Mouse (Mus musculus) ES-Bruce4 (cell line): Measurements from ENCODE around the gene Dab2ip. TPM values are rescaled to one million over a fixed set of nuclear protein-coding genes. Genes with fewer than 3 reads are reported as not detected.

ENCODE experiments used
- H3K27ac ChIP-seq: 2 replicates; pipeline ENCODE4 v1.5.1; 2012; ENCODE audit warnings: low read length, inconsistent platforms; ENCODE audit not compliant: insufficient read depth
- H3K27me3 ChIP-seq: 2 replicates; pipeline ENCODE4 v1.6.1; 2012; ENCODE audit warnings: mild to moderate bottlenecking, low read length, inconsistent platforms; ENCODE audit not compliant: control insufficient read depth, poor library complexity, insufficient read depth, severe bottlenecking
- H3K36me3 ChIP-seq: 2 replicates; pipeline ENCODE4 v1.6.1; 2012; ENCODE audit warnings: inconsistent platforms, mild to moderate bottlenecking, low read length, moderate library complexity; ENCODE audit not compliant: control insufficient read depth, poor library complexity, insufficient read depth, severe bottlenecking
- H3K4me1 ChIP-seq: one replicate; pipeline ENCODE4 v1.8.1; 2011; ENCODE audit warnings: low read length; ENCODE audit not compliant: control insufficient read depth, insufficient read depth
- H3K4me3 ChIP-seq: 2 replicates; pipeline ENCODE4 v1.5.1; 2011; ENCODE audit warnings: low read depth, mild to moderate bottlenecking, low read length
- H3K9ac ChIP-seq: 2 replicates; pipeline ENCODE4 v1.6.1; 2012; ENCODE audit warnings: low read depth, mild to moderate bottlenecking, inconsistent platforms; ENCODE audit not compliant: poor library complexity, severe bottlenecking
- H3K9me3 ChIP-seq: replicated peaks from 2 replicates; pipeline ENCODE4 v1.6.1; 2012; ENCODE audit warnings: mild to moderate bottlenecking, low read length, inconsistent platforms; ENCODE audit not compliant: control insufficient read depth, poor library complexity, insufficient read depth, severe bottlenecking
- CTCF ChIP-seq: IDR thresholded peaks from one replicate; pipeline ENCODE4 v1.8.1; 2011; ENCODE audit warnings: low read depth, low read length
- EP300 ChIP-seq: IDR thresholded peaks from 2 replicates; pipeline ENCODE4 v1.6.1; 2011; ENCODE audit warnings: low read depth, low read length; ENCODE audit not compliant: insufficient read depth
- POLR2A ChIP-seq: IDR thresholded peaks from one replicate; pipeline ENCODE4 v1.8.1; 2011; ENCODE audit warnings: low read length; ENCODE audit not compliant: insufficient read depth
- polyA plus RNA-seq: library from polyadenylated mRNA; stranded (reverse); fragments of >200 nt; gene quantifications from 2 replicates; pipeline ENCODE4 v1.2.4, GENCODE M21; 2011; ENCODE audit warnings: low read depth; ENCODE audit not compliant: missing spikeins, insufficient read depth, insufficient read length

Gene Dab2ip
- polyA plus RNA-seq, 1 experiment = 29.4 TPM

DNA sequence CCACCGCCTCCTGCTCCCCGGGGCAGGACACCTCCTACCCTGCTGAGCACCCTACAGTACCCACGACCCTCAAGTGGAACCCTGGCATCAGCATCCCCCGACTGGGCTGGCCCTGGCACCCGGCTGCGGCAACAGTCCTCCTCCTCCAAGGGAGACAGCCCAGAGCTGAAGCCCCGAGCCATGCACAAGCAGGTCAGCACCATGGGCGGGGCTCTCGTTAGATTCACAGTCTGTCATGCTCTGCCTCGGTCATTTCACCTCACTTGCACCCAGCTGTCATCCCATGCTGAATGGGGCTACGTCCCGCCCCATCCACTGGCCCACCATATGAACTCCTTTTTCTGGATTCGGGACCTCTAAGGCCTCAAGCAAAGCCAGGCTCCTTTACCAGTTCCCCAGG, 162.5 kb downstream of the Dab2ip start:
- Histone ChIP-seq H3K9ac (no peak overlapping the region), H3K36me3 (0 out of 2 replicates have a peak, but pooled peaks cover 2% of the 10 kb centered on the region), H3K4me3 (no peak overlapping the region), H3K27me3 (no peaks in the 10 kb centered on the region), H3K9me3 (no peaks in the 10 kb centered on the region), H3K27ac (no peak overlapping the region), H3K4me1 (no peaks in the 10 kb centered on the region)
- TF ChIP-seq EP300 (no peak), POLR2A (no peak), CTCF (no peak)

DNA sequence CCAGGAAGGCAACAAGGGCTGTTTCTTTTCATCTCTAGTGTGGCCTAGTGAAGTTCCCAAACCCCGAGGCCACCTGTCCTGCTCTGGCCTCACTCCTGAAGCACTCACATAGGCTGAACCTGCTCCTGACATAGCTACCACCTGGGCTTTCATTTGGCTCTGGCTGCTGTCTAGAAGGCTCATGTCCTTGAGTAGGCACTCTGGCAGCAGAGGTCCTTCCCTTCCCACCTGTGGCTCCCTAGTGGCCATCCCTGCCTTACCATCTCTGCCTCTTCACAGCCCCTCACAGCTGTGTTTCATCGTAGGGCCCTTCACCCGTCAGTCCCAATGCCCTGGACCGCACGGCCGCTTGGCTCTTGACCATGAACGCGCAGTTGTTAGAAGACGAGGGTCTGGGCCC, 162.9 kb downstream of the Dab2ip start:
- no peaks in the 10 kb centered on the region for H3K27me3 ChIP-seq
- no peak overlapping the region for H3K27ac ChIP-seq
- H3K4me3 ChIP-seq = no peak overlapping the region
- no peaks in the 10 kb centered on the region for H3K9me3 ChIP-seq
- H3K4me1 ChIP-seq = no peaks in the 10 kb centered on the region
- no peak overlapping the region for H3K9ac ChIP-seq
- TF ChIP-seq EP300 (no peak), POLR2A (no peak), CTCF (no peak)
- 0 out of 2 replicates have a peak, but pooled peaks cover 2% of the 10 kb centered on the region for H3K36me3 ChIP-seq

DNA sequence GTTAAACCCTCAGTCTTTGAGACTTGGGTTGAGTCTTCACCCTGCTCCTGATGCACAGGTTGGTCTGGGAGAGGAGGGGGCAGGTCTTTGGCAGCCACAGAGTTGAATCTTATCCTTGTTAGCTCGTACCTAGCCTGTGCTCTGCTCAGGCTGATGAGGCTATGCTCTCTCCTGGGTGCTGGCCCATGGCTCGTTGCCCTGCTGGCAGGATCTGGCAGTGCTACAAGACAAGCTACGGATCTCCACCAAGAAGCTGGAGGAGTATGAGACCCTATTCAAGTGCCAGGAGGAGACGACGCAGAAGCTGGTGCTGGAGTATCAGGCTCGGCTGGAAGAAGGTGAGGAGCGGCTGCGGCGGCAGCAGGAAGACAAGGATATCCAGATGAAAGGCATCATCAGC, 164.8 kb downstream of the Dab2ip start:
- H3K27me3 ChIP-seq = no peaks in the 10 kb centered on the region
- H3K27ac ChIP-seq = no peak overlapping the region
- no peak overlapping the region for H3K4me3 ChIP-seq
- H3K4me1 ChIP-seq = no peaks in the 10 kb centered on the region
- H3K9ac ChIP-seq = no peak overlapping the region
- TF ChIP-seq CTCF = no peak
- TF ChIP-seq POLR2A = no peak
- no peak for TF ChIP-seq EP300
- H3K9me3 ChIP-seq = no peaks in the 10 kb centered on the region
- H3K36me3 ChIP-seq = peaks cover 2% of the 10 kb centered on the region; the same call in 1 of the 2 replicates

DNA sequence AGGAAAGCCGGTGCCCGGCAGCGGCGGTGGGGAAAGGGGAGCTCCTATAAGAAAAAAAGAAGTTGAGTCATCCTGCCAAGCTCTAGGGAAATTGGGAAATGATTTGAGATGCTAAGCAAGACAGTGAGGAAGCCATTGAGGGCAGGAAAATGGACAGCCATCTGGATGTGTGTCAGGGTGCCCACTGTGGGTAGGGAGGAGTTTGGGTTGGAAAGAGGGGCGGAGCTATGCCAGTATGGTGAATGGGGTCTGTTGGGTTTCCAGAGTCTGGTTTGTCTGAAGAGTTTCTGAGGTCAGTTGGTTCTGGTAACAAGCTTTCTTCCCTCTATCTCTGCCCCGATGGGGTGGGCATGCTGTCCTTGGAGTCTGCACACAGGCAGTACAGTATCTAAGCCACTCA, 165.2 kb downstream of the Dab2ip start:
- Histone ChIP-seq H3K9ac (no peak overlapping the region), H3K27ac (no peak overlapping the region), H3K4me3 (no peak overlapping the region), H3K36me3 (peaks cover 2% of the 10 kb centered on the region; the same call in 1 of the 2 replicates), H3K9me3 (no peaks in the 10 kb centered on the region), H3K27me3 (no peaks in the 10 kb centered on the region), H3K4me1 (no peaks in the 10 kb centered on the region)
- no peak for TF ChIP-seq CTCF

DNA sequence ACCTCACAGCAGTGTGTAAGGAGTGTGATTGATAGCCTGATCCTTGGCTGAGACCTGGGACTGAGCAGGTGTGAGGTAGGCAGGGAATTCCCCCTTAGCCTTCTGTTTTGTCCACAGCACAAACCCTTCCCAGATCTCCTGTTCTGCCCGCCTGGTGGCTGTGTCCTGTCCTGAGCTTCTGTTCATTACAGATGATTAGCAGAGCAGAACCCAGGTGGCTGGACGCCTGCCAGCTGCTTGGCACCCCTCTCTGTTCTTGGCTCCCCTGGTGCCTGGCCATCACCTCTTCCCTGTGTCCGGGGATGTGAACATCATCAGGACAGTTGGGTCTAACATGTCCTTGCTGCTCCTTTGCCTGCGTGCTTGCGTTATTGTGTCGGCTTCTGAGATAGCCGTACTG, 165.6 kb downstream of the Dab2ip start:
- TF ChIP-seq POLR2A = no peak
- Histone ChIP-seq H3K4me3 (no peak overlapping the region), H3K9ac (no peak overlapping the region), H3K27me3 (no peaks in the 10 kb centered on the region), H3K27ac (no peak overlapping the region), H3K4me1 (no peaks in the 10 kb centered on the region), H3K9me3 (no peaks in the 10 kb centered on the region), H3K36me3 (peaks cover 2% of the 10 kb centered on the region; the same call in 1 of the 2 replicates)

DNA sequence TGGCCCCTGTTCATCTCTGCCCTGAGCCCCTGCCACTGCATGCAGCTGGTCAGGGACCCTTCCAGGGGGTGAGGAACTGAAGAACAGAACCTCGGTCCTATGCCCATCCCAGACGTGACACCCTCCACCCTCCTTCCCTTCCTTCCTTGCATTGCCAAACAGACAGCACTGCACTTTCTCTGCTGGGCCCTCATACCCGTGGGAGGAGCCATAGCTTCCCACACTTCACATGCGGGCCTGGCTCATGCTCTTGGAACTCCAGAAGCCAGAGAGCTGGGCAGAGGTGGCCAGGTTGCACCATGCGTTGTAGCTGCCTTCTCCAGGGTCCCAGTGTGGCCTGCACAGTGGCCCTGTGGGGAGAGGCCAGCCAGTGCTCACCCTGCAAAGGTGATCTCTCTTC, 170.6 kb downstream of the Dab2ip start:
- no peak overlapping the region for H3K9ac ChIP-seq
- H3K9me3 ChIP-seq = no peaks in the 10 kb centered on the region
- H3K4me3 ChIP-seq = no peak overlapping the region
- H3K27me3 ChIP-seq = no peaks in the 10 kb centered on the region
- no peak overlapping the region for H3K27ac ChIP-seq
- H3K36me3 ChIP-seq = no peaks in the 10 kb centered on the region; the same call in 1 of the 2 replicates
- TF ChIP-seq CTCF (no peak), EP300 (no peak), POLR2A (no peak)
- H3K4me1 ChIP-seq = no peaks in the 10 kb centered on the region
